Mouse (Mus musculus) v-Abl transformed pro-B cells (cell line): ENCODE results near the gene 1700017D01Rik.

Experiments
- in situ Hi-C, 2 experiments: fragments of 400-800 bp; cut with MboI; formaldehyde crosslinking; loops; one replicate each; pipeline ENCODE4 v1.15.1; 2025; ENCODE audit not compliant: unreplicated experiment in 2 of 2

1700017D01Rik gene

GRCm38 (mm10) chr19:11050286-11050685 is 80.4 kb downstream of the 1700017D01Rik start:
- in situ Hi-C loops: loop anchor here (5.0 to 25.0 kb wide), 4 partner anchors 557 to 962 kb away; no protein-coding TSS in a partner anchor

- in situ Hi-C loops: loop anchor here (5.0 kb wide), 2 partner anchors 558 to 723 kb away; partner anchors contain the start of gene Mrpl16 (in 1 of the 2)
These were observed 81.2 kb downstream of the 1700017D01Rik start for GRCm38 (mm10) chr19:11049426-11049825.

DNA sequence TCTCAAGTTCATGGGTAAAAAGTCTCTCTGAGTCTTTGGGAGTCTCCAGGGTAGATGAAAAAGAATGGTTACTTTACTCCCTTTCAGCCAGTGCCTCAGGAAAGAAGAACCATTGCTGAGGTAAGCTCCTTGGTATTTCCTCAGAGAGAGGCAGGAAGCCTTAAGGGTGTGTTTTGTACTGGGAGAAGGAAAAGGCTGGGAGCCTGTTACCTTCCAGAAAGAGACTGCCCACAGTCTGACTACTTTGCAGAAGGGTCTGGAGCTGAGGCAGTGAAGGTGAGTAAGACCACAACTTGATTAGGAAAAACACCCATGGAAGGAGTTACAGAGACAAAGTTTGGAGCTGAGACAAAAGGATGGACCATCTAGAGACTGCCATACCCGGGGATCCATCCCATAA is 82.2 kb downstream of the 1700017D01Rik start:
- in situ Hi-C loops: loop anchor here (5.0 kb wide), 2 partner anchors 559 to 724 kb away; partner anchors contain the start of gene Mrpl16 (in 1 of the 2)

DNA sequence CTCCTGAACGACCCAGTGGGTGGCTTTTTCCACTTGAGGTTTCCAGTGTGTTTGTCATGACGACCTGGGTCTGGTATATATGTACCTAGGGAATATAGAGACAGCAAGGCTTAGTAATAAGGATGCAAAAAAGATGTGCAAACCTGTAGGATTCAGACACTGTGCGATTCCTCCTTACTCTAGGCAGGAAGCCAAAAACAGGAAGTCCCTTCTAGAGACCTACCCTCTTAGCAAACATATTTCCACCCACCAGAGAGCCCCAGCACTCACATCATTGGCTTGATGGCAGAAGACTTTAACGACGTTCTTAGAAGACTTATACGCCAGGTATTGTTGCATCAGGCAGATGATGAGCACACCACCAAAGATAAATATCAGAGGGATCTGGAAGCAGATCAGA is 82.7 kb downstream of the 1700017D01Rik start:
- in situ Hi-C loops: loop anchor here (5.0 kb wide), 2 partner anchors 559 to 724 kb away; partner anchors contain the start of gene Mrpl16 (in 1 of the 2)
